Mouse (Mus musculus) gastrocnemius, postnatal 14 days (tissue): ENCODE measurements at regions not wholly inside any gene's neighbourhood (a gene's known extent, or its start where the extent isn't known, plus 50 kb on each side); places are given as distances from the start of the nearest gene placed in this dataset.

Source experiments
- DNase-seq: peaks from one replicate; pipeline ENCODE4 v3.0.0; 2021; ENCODE audit warnings: mixed read lengths
- intact Hi-C: fragments of 180-260 bp; cut with DNase I; formaldehyde crosslinking; loops from one replicate; pipeline ENCODE4 v1.15.1; 2025; ENCODE audit warnings: low total_unique reads

GRCm38 (mm10) chr15:97515773-97516172, 189.9 kb downstream of the Rpap3 start:
- DNase-seq, result no peak
- intact Hi-C loops, result no loop called here

- DNase-seq, result no peak
- intact Hi-C loops, result no loop called here
These were observed 197.8 kb downstream of the Rpap3 start for GRCm38 (mm10) chr15:97507656-97508306.

GRCm38 (mm10) chr15:97507176-97507575, 198.4 kb downstream of the Rpap3 start:
- intact Hi-C loops, result no loop called here
- no peak for DNase-seq

DNA sequence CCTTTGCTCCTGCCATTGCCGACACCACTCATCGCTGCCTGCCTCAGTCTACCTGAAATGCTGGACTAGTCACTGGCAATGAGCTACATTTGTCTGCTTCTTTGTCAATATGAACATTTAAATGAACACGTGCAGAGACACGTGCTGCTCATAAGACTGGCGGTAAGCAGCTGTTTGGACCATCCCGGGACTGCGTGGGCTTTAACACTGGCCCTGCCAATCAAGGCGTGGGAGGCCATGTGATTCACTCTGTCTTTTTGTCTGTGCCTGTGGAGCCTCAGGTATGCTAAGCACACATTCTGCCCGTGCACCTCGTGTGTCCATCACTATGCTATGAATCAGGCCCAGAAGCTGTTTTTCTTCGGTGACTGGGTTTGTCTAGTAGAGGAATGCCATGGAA, 199.9 kb downstream of the Rpap3 start:
- no peak for DNase-seq
- intact Hi-C loops, result no loop called here

- intact Hi-C loops, result no loop called here
- no peak for DNase-seq
These were observed 201.3 kb downstream of the Rpap3 start for GRCm38 (mm10) chr15:97504325-97504724.

DNA sequence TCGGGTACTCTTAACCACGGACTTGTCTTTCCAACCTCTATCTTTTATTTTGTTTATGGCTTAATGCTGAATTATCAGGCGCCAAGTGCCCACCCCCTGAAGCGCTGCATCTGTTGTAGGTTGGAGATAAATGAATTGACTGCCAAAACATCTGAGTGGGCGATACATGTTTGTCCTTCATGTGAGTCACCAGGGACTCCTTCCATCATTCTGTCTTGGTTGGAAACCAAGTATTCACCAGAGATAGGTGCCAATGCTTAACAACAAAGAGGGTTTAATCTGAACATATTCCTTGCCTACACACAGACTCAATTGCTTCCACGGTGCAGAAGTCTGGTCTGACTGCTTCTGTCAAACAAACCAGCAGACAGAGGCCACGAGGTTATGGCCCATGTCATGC, 203.6 kb downstream of the Rpap3 start:
- DNase-seq, result no peak
- intact Hi-C loops, result no loop called here

GRCm38 (mm10) chr15:97501420-97501819, 204.2 kb downstream of the Rpap3 start:
- intact Hi-C loops, result no loop called here
- no peak for DNase-seq

DNA sequence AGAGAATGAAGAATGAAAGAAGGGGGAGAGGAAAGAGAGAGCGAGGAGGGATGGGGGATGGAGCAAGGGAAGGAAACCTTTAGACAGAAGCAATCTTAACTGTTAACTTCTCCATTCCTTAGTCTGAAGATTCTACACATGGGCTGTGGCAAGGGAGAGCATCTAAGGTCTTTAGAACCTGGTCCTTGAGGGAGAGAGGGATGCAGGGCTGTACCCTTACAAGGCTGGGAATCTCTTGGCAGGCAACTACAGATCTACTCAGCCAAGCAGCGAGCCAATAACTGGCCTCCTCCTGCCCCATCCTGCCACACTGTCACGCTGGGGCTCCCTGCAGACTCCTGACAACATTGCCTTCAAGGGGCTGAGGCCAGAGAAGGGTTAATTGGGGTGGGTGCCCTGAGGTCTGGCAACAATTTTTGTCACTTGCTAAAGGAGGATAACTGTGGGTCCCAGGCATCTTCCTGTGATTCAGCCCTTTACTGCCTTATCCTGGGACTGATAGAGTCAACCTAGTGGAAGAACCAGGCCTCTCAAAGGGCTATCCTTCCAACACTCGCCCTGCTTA, 205.7 kb downstream of the Rpap3 start:
- DNase-seq, result no peak
- intact Hi-C loops, result no loop called here

DNA sequence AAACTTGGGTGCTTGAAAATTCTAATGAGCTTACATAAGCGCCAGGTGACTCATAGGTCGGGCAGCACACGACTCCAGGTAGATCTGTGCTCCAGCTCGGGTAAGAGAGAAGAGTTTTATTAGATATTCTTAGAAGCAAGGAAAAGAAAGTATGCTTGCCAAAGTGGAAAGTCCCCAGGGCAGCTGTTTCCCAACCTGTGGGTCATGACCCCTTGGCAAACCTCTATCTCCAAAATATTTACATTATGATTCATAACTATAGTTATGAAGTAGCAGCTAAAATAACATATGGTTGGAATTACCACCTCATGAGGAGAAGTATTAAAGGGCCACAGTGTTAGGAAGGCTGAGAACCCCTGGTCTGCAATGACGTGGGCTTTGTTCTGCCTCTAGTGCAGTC, 206.4 kb downstream of the Rpap3 start:
- intact Hi-C loops, result no loop called here

GRCm38 (mm10) chr15:97498375-97498774, 207.2 kb downstream of the Rpap3 start:
- intact Hi-C loops, result no loop called here
- DNase-seq, result no peak

More for the DNA sequence above, 206.4 kb downstream of the Rpap3 start:
- no peak for DNase-seq

DNA sequence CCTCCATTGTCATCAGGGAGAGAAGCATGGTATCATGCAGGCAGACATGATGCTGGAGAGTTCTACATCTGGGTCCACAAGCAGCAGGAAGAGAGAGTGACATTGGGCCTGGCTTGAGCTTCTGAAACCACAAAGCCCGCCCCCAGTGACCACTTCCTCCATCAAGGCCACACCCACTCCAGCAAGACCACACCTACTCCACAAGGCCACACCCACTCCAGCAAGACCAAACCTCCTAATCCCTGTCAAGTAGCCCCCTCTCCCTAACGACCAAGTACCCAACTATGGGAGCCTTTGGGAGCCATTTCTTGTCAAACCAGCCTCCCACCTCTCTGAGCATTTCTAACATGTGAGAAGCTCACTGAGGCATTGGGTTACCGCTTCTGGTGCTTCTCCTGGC, 209.6 kb downstream of the Rpap3 start:
- intact Hi-C loops, result no loop called here
- DNase-seq, result no peak

- DNase-seq, result no peak
- intact Hi-C loops, result no loop called here
These were observed 212.3 kb downstream of the Rpap3 start for GRCm38 (mm10) chr15:97493340-97493739.

GRCm38 (mm10) chr15:97491796-97492195, 213.8 kb downstream of the Rpap3 start:
- intact Hi-C loops, result no loop called here
- no peak for DNase-seq

DNA sequence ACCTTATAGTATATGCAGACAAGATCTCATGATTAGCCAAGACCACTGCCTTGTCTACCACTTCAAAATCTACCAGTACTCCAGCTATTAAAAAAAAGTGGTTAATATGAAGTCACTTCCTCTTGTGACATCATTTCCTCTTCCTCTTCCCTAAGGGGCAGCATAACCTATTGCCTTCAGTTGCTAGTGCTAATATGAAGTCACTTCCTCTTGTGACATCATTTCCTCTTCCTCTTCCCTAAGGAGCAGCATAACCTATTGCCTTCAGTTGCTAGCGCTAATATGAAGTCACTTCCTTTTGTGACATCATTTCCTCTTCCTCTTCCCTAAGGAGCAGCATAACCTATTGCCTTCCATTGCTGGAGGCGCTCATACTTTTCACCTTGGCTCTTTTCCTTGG, 218.2 kb downstream of the Rpap3 start:
- intact Hi-C loops, result no loop called here
- DNase-seq, result no peak

DNA sequence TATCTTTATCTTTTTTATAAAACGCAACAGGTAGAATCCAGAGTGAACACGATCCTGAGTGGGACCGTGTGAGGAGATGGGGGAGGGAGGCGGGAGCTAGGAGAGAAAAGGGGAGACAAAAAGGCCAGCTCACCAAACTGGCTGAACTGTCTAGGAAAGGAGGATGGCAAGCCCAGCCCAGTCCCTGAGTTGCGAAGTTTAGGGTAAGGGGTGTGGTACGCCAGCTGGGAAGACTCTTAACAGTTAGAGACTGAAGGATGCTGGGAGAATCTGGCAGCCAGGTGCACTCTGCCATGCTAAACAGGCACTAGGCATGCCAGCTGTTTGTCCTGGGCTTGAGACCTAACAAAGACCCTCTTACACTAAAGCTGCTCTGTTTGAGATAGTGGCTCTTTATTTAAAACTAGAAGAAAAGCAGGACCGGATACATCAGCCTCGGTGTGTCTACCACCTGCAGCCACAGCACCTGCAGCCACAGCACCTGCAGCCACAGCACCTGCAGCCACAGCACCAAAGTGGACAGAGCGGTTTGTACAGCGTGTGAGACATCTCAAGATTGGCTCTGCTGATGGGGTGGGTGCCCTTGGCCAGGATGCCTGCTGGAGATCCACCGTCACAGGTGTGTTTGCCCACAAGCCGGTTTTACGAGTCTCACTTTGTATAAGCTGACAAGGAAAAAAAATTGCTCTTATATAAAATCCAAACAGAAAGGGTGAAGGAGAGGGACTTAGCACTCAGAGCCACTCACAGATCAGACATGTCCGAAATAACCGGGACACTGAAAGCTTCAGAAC, 225.1 kb upstream of the Amigo2 start:
- no peak for DNase-seq
- intact Hi-C loops, result no loop called here

GRCm38 (mm10) chr15:97471476-97471875, 224.4 kb upstream of the Amigo2 start:
- DNase-seq, result no peak
- intact Hi-C loops, result no loop called here

GRCm38 (mm10) chr15:97469684-97470344, 222.7 kb upstream of the Amigo2 start:
- intact Hi-C loops, result no loop called here
- DNase-seq, result no peak

DNA sequence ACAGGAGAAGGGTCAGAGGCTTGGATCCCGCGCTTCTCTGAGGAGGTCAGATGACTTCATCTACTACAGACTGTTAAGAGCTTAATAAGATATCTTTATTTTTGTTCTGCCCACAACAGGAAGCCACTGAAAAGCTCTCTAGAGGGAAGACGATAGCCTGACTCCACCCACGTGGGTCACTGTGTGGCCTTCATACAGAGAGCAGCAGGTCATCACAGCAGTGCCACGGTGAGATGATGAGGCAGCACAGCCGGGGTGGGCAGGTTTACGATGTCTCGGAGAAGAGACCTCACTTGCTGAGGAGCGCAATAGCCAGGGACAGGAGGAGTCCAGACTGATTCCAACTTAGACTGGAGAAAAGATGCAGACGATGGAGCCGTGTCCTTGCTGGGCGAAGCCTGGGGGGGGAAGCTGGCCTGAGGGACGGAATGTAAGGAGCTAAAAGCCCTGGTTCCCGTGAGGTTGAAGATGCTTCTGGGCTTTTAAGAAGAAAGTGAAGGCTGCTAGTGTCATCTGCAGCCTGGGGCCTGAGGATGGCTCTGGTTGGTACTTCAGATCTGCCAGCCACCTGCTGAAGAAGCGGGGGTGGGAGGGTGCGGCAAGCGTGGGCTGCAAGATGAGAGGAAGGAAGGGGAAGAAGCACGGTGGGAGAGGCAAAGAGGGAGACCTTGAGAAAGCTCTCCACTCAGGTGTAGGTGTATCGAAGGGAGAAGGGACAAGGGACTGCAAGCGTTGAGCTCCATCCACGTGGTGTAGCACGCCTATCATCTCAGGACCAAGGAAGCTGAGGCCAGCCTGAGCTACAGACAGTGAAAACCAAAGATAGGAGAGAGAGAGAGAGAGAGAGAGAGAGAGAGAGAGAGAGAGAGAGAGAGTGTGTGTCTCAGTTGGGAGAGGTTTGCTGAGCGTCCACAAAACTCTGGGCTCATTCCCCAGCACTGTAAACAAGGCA, 221.9 kb upstream of the Amigo2 start:
- intact Hi-C loops, result no loop called here
- DNase-seq, result no peak

GRCm38 (mm10) chr15:97467781-97468485, 220.8 kb upstream of the Amigo2 start:
- intact Hi-C loops, result no loop called here
- DNase-seq, result no peak
